Mouse (Mus musculus) MEL (cell line): ENCODE measurements around the gene Mmrn1. TPM values are rescaled to one million over a fixed set of nuclear protein-coding genes. Genes with fewer than 3 reads are reported as not detected.

Experiments used
- DNase-seq: peaks from one replicate; pipeline ENCODE4 v3.0.0; 2011; ENCODE audit warnings: low read depth, low spot score
- H3K27ac ChIP-seq: 2 replicates; pipeline ENCODE4 v1.5.1; 2012; ENCODE audit warnings: low read depth, mild to moderate bottlenecking, control low read depth, low read length, moderate library complexity; ENCODE audit not compliant: control insufficient read depth
- H3K27me3 ChIP-seq, 2 experiments: fragments of 150-350 bp in 1 of 2; sonication (generic) in 1 of 2; 2 replicates each; pipeline ENCODE4 v1.6.1; 2012; ENCODE audit warnings: low read length in 2 of 2, mild to moderate bottlenecking in 2 of 2, improper control_type of control experiment in 1 of 2, moderate library complexity in 1 of 2; ENCODE audit not compliant: insufficient read depth in 2 of 2, control insufficient read depth in 1 of 2
- H3K36me3 ChIP-seq, 2 experiments: 2 replicates each; pipeline ENCODE4 v1.6.1; 2012 to 2014; ENCODE audit warnings: low read length in 2 of 2, improper control_type of control experiment in 1 of 2, inconsistent platforms in 1 of 2, mild to moderate bottlenecking in 1 of 2; ENCODE audit not compliant: insufficient read depth in 2 of 2, control insufficient read depth in 1 of 2
- H3K4me1 ChIP-seq, 2 experiments: fragments of 150-350 bp in 1 of 2; sonication (generic) in 1 of 2; 2 replicates each; pipeline ENCODE4 v1.6.1; 2012; ENCODE audit warnings: low read length in 2 of 2, improper control_type of control experiment in 1 of 2, mild to moderate bottlenecking in 1 of 2; ENCODE audit not compliant: insufficient read depth in 2 of 2, control insufficient read depth in 1 of 2
- H3K4me3 ChIP-seq, 2 experiments: fragments of 150-350 bp in 1 of 2; sonication (generic) in 1 of 2; 2 replicates each; pipeline ENCODE4 v1.5.1; 2012; ENCODE audit warnings: low read depth in 2 of 2, low read length in 2 of 2, mild to moderate bottlenecking in 2 of 2, moderate library complexity in 2 of 2, control low read depth in 1 of 2, improper control_type of control experiment in 1 of 2; ENCODE audit not compliant: control insufficient read depth in 1 of 2, insufficient read depth in 1 of 2
- H3K79me2 ChIP-seq: 2 replicates; pipeline ENCODE4 v1.6.1; 2012; ENCODE audit warnings: mild to moderate bottlenecking, low read length, moderate library complexity; ENCODE audit not compliant: control insufficient read depth, poor library complexity, insufficient read depth
- H3K9ac ChIP-seq: 2 replicates; pipeline ENCODE4 v1.6.1; 2012; ENCODE audit warnings: low read depth, mild to moderate bottlenecking, control low read depth, low read length, moderate library complexity; ENCODE audit not compliant: control insufficient read depth, poor library complexity, severe bottlenecking
- H3K9me3 ChIP-seq: fragments of 150-350 bp; sonication (generic); replicated peaks from 2 replicates; pipeline ENCODE4 v1.6.1; 2012; ENCODE audit warnings: mild to moderate bottlenecking, low read length, improper control_type of control experiment, moderate library complexity; ENCODE audit not compliant: insufficient read depth
- BHLHE40 ChIP-seq: IDR thresholded peaks from 2 replicates; pipeline ENCODE4 v1.6.1; 2012; ENCODE audit warnings: low read depth, mild to moderate bottlenecking, inconsistent platforms, low read length, improper control_type of control experiment, borderline replicate concordance
- CHD1 ChIP-seq: IDR thresholded peaks from 2 replicates; pipeline ENCODE4 v1.6.1; 2012; ENCODE audit warnings: low read depth, mild to moderate bottlenecking, inconsistent platforms, low read length, improper control_type of control experiment
- CHD2 ChIP-seq: IDR thresholded peaks from 2 replicates; pipeline ENCODE4 v1.6.1; 2011; ENCODE audit warnings: low read length, improper control_type of control experiment
- ELF1 ChIP-seq: IDR thresholded peaks from 2 replicates; pipeline ENCODE4 v1.6.1; 2014; ENCODE audit warnings: low read depth, mild to moderate bottlenecking, inconsistent platforms, low read length, improper control_type of control experiment, moderate library complexity
- EP300 ChIP-seq, 2 experiments: IDR thresholded peaks; 2 replicates each; pipeline ENCODE4 v1.6.1; 2011; ENCODE audit warnings: improper control_type of control experiment in 2 of 2, low read length in 2 of 2, low read depth in 1 of 2, mild to moderate bottlenecking in 1 of 2
- GATA1 ChIP-seq: IDR thresholded peaks from 2 replicates; pipeline ENCODE4 v1.6.1; 2011; ENCODE audit warnings: low read depth, low read length, improper control_type of control experiment
- JUND ChIP-seq: IDR thresholded peaks from 2 replicates; pipeline ENCODE4 v1.6.1; 2011; ENCODE audit warnings: low read depth, mild to moderate bottlenecking, improper control_type of control experiment, low read length
- KAT2A ChIP-seq: conservative IDR thresholded peaks from 2 replicates; pipeline ENCODE4 v1.6.1; 2012; ENCODE audit warnings: low read depth, low read length, improper control_type of control experiment, inconsistent platforms
- MAZ ChIP-seq: IDR thresholded peaks from 2 replicates; pipeline ENCODE4 v1.6.1; 2012; ENCODE audit warnings: low read depth, mild to moderate bottlenecking, inconsistent platforms, low read length, improper control_type of control experiment
- MEF2A ChIP-seq: IDR thresholded peaks from 2 replicates; pipeline ENCODE4 v1.6.1; 2014; ENCODE audit warnings: low read depth, mild to moderate bottlenecking, inconsistent platforms, low read length, improper control_type of control experiment; ENCODE audit not compliant: poor library complexity, insufficient replicate concordance, severe bottlenecking; ENCODE audit errors: extremely low read depth
- MXI1 ChIP-seq: IDR thresholded peaks from 2 replicates; pipeline ENCODE4 v1.6.1; 2011; ENCODE audit warnings: mild to moderate bottlenecking, low read depth, low read length, improper control_type of control experiment
- MYB ChIP-seq: IDR thresholded peaks from 2 replicates; pipeline ENCODE4 v1.6.1; 2011; ENCODE audit warnings: mild to moderate bottlenecking, low read depth, low read length, improper control_type of control experiment
- MYC ChIP-seq: IDR thresholded peaks from 2 replicates; pipeline ENCODE4 v1.6.1; 2011; ENCODE audit warnings: low read depth, mild to moderate bottlenecking, low read length, improper control_type of control experiment, moderate library complexity
- NELFE ChIP-seq: IDR thresholded peaks from 2 replicates; pipeline ENCODE4 v1.6.1; 2011; ENCODE audit warnings: low read depth, low read length, improper control_type of control experiment
- NRF1 ChIP-seq: IDR thresholded peaks from 2 replicates; pipeline ENCODE4 v1.6.1; 2014; ENCODE audit warnings: low read depth, mild to moderate bottlenecking, inconsistent platforms, low read length, improper control_type of control experiment, moderate library complexity; ENCODE audit not compliant: poor library complexity, insufficient read depth, severe bottlenecking
- POLR2A ChIP-seq, 2 experiments: IDR thresholded peaks; 2 replicates each; pipeline ENCODE4 v1.6.1; 2011 to 2012; ENCODE audit warnings: low read length in 2 of 2, mild to moderate bottlenecking in 2 of 2, control low read depth in 1 of 2, improper control_type of control experiment in 1 of 2, low read depth in 1 of 2, moderate library complexity in 1 of 2; ENCODE audit not compliant: control insufficient read depth in 1 of 2, insufficient read depth in 1 of 2, poor library complexity in 1 of 2
- POLR2AphosphoS5 ChIP-seq: IDR thresholded peaks from 2 replicates; pipeline ENCODE4 v1.6.1; 2012; ENCODE audit warnings: low read depth, borderline replicate concordance, mild to moderate bottlenecking, inconsistent platforms, low read length, moderate library complexity, mixed read lengths
- SMC3 ChIP-seq: IDR thresholded peaks from 2 replicates; pipeline ENCODE4 v1.6.1; 2011; ENCODE audit warnings: low read depth, low read length, improper control_type of control experiment
- TAL1 ChIP-seq: IDR thresholded peaks from 2 replicates; pipeline ENCODE4 v1.6.1; 2012; ENCODE audit warnings: mild to moderate bottlenecking, inconsistent platforms, low read length, moderate library complexity, mixed read lengths
- TBP ChIP-seq: IDR thresholded peaks from 2 replicates; pipeline ENCODE4 v1.8.0; 2011; ENCODE audit warnings: low read depth, low read length, improper control_type of control experiment
- TCF12 ChIP-seq: IDR thresholded peaks from 2 replicates; pipeline ENCODE4 v1.6.1; 2014; ENCODE audit warnings: low read depth, mild to moderate bottlenecking, inconsistent platforms, low read length, improper control_type of control experiment, moderate library complexity
- ZC3H11A ChIP-seq: IDR thresholded peaks from 2 replicates; pipeline ENCODE4 v1.6.1; 2012; ENCODE audit warnings: low read depth, mild to moderate bottlenecking, inconsistent platforms, low read length, improper control_type of control experiment
- ZKSCAN1 ChIP-seq: IDR thresholded peaks from 2 replicates; pipeline ENCODE4 v1.6.1; 2012; ENCODE audit warnings: low read depth, mild to moderate bottlenecking, inconsistent platforms, low read length, improper control_type of control experiment, moderate library complexity
- ZMIZ1 ChIP-seq: IDR thresholded peaks from 2 replicates; pipeline ENCODE4 v1.6.1; 2012; ENCODE audit warnings: low read depth, mild to moderate bottlenecking, inconsistent platforms, low read length, improper control_type of control experiment, moderate library complexity
- ZNF384 ChIP-seq: IDR thresholded peaks from 2 replicates; pipeline ENCODE4 v1.6.1; 2012; ENCODE audit warnings: low read depth, mild to moderate bottlenecking, inconsistent platforms, low read length, improper control_type of control experiment
- polyA plus RNA-seq, 2 experiments: library from polyadenylated mRNA; stranded (reverse) in 1 of 2; unstranded in 1 of 2; fragments of >175 nt in 1 of 2; fragments of >200 nt in 1 of 2; gene quantifications; 2 replicates each; pipeline versions ENCODE4 v1.2.1 to v1.2.4; 2012; ENCODE audit warnings: low replicate concordance in 2 of 2, low read depth in 1 of 2; ENCODE audit not compliant: insufficient read length in 2 of 2, insufficient read depth in 1 of 2, missing spikeins in 1 of 2
- total RNA-seq: library from RNA; depleted of rRNA; stranded (reverse); fragments of 300-350 nt; gene quantifications from 2 replicates; pipeline ENCODE4 v1.2.3, GENCODE M21; 2012

Mmrn1 gene
- total and polyA plus RNA-seq, 3 experiments: not detected

DNA sequence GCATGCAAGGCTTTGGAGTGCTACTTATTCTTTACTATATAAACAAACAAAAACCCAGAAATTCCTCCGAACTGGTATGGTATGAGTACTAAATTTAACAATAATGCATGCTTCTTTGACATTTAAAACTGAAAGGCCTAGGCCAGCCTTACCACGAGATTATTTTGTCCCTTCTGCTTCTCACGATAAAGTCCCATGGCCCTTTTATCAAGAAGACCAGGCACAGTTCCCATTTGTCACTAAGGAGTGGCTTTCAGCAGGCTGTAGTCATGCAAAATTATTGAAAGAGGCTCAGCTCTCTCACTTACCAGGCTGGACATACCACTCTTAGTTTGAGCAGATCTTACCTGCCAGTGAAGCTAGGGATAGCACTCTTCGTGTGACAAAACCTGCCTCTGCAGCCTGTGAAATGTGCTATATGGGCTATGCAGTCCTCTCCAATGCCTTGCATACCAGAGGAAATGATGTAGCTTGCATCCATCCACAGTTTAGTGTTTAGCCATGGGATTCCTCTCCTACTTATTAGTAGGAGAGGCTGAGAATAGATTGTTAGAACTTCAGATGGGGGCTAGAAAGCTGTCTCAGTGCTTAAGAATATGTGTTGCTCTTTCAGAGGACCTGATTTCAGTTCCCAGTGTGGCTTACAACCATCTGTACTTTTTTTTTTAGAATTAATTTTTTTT, 10.8 kb downstream of the Mmrn1 start (continued):
- TF ChIP-seq MXI1 (peak; percentile 84), MYB (no peak), ZC3H11A (no peak; the same call in 1 of the 2 replicates), ZKSCAN1 (no peak), MAZ (peak; percentile 76; the same call in 1 of the 2 replicates), ZMIZ1 (no peak), ZNF384 (peak; percentile 65; the same call in 1 of the 2 replicates), CHD1 (no peak), POLR2A (IDR thresholded peaks at IDR 0.05; ENCODE audit: control insufficient read depth in 1 of 2, insufficient read depth in 1 of 2, low read depth in 1 of 2, low read length in 2 of 2, poor library complexity in 1 of 2) (no peak), TCF12 (peak; percentile 99), MEF2A (peak; percentile 65; the same call in 1 of the 2 replicates), TBP (0 out of 2 replicates have a peak, but pooled peaks have one; percentile 36), POLR2AphosphoS5 (no peak)

DNA sequence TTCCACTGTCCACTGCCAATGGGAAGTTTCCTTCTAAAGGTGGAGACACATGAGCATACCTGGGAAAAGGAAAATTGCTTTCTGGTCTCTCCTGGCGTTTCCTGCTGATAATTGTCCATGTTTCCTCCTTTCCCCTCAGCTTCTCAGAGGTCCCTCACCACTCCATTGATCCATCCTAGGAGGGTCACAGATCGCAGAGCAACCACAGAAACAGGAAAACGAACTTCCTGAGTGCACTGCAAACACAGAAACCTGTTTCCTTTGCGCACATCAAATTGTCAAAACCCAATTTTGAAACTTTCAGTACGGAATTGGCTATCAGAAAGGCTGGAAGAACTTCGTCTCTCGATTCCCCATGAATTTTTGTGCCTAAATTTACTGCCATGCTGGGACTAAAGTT, 19.4 kb downstream of the Mmrn1 start:
- H3K27ac ChIP-seq: no peak overlapping the region
- H3K36me3 ChIP-seq: no peaks in the 10 kb centered on the region
- H3K4me3 ChIP-seq: no peak overlapping the region
- no peak for DNase-seq
- TF ChIP-seq GATA1: no peak
- TF ChIP-seq ZKSCAN1: no peak
- no peak for TF ChIP-seq TBP
- no peak for TF ChIP-seq JUND
- no peak for TF ChIP-seq NRF1
- TF ChIP-seq BHLHE40: no peak
- TF ChIP-seq TAL1: no peak
- TF ChIP-seq EP300 (IDR thresholded peaks at IDR 0.05; ENCODE audit: low read depth in 1 of 2, low read length in 2 of 2): no peak
- no peak for TF ChIP-seq ELF1
- TF ChIP-seq ZC3H11A: no peak
- no peak for TF ChIP-seq NELFE
- TF ChIP-seq KAT2A: no peak
- TF ChIP-seq MYC: no peak
- no peak for TF ChIP-seq ZMIZ1
- no peak for TF ChIP-seq CHD2
- no peak for TF ChIP-seq SMC3
- TF ChIP-seq MXI1: no peak
- peaks cover 1 to 2% of the 10 kb centered on the region in 2 experiments; a peak in 2 of 4 replicates for H3K27me3 ChIP-seq
- H3K9me3 ChIP-seq: no peaks in the 10 kb centered on the region
- no peak overlapping the region for H3K9ac ChIP-seq
- H3K4me1 ChIP-seq: no peaks in the 10 kb centered on the region
- H3K79me2 ChIP-seq: no peaks in the 10 kb centered on the region
